8 mouse cellular contexts compared by ENCODE assay signal in genomic region chr17:46110402-46111289, GRCm38 (mm10). TPM values are rescaled to one million over a fixed set of nuclear protein-coding genes. Genes with fewer than 3 reads are reported as not detected.
DNase-seq lines count a peak whose midpoint lies in the region; ATAC-seq and TF ChIP-seq lines count a peak whose summit lies in the region.

Gene Mrps18a (plus strand): TSS chr17:46110986.

- peak within 1 kb of the TSS; percentile 98 for H3K4me3 ChIP-seq in bone marrow, adult 2 months (replicated peaks; ENCODE audit: control insufficient read depth, low read depth, low read length)
- peak within 1 kb of the TSS; percentile 66 for H3K4me3 ChIP-seq in embryonic facial prominence, embryonic 15.5 days (replicated peaks)
- H3K4me3 ChIP-seq in kidney, embryonic 15.5 days (replicated peaks): peak within 1 kb of the TSS; percentile 91

- peak within 1 kb of the TSS; percentile 44; the same call in 1 of the 2 replicates for H3K27ac ChIP-seq in bone marrow, adult 2 months (ENCODE audit: control insufficient read depth, insufficient read depth, low read depth, low read length, poor library complexity)
- H3K27ac ChIP-seq in embryonic facial prominence, embryonic 15.5 days (replicated peaks): peak within 1 kb of the TSS; percentile 35; the same call in 1 of the 2 replicates
- H3K27ac ChIP-seq in kidney, embryonic 15.5 days: peak within 1 kb of the TSS; percentile 79

- H3K36me3 ChIP-seq in embryonic facial prominence, embryonic 15.5 days: 0 out of 2 replicates have a peak, but pooled peaks cover 3% of the 10 kb centered on the region
- H3K36me3 ChIP-seq in kidney, embryonic 15.5 days: peaks cover 12% of the 10 kb centered on the region; the same call in 1 of the 2 replicates

- no peaks in the 10 kb centered on the region for H3K9me3 ChIP-seq in embryonic facial prominence, embryonic 15.5 days (replicated peaks)
- no peaks in the 10 kb centered on the region for H3K9me3 ChIP-seq in kidney, embryonic 15.5 days (replicated peaks)

- peak within 1 kb of the TSS; percentile 43 for H3K9ac ChIP-seq in embryonic facial prominence, embryonic 15.5 days
- H3K9ac ChIP-seq in kidney, embryonic 15.5 days: peak within 1 kb of the TSS; percentile 75

- peak; percentile 96 for TF ChIP-seq POLR2A in bone marrow, adult 2 months (IDR thresholded peaks at IDR 0.05; ENCODE audit: borderline replicate concordance, control insufficient read depth, low read depth, low read length)

- H3K27me3 ChIP-seq in embryonic facial prominence, embryonic 15.5 days: no peaks in the 10 kb centered on the region
- 0 out of 2 replicates have a peak, but pooled peaks cover 4% of the 10 kb centered on the region for H3K27me3 ChIP-seq in kidney, embryonic 15.5 days

- H3K4me1 ChIP-seq in bone marrow, adult 2 months (ENCODE audit: control insufficient read depth, insufficient read depth, low read length): no peaks in the 10 kb centered on the region; the same call in 1 of the 2 replicates
- H3K4me1 ChIP-seq in embryonic facial prominence, embryonic 15.5 days: peaks cover 21% of the 10 kb centered on the region
- peaks cover 23% of the 10 kb centered on the region for H3K4me1 ChIP-seq in kidney, embryonic 15.5 days

- WGBS in bone marrow, adult 2 months: 5% methylated on average over 38 of the region's 38 CpGs
- WGBS in embryonic facial prominence, embryonic 15.5 days: 7% methylated on average over 38 of the region's 38 CpGs
- WGBS in kidney, embryonic 15.5 days: 5% methylated on average over 38 of the region's 38 CpGs

- peak; percentile 86 for DNase-seq in 416B (ENCODE audit: low read depth)
- DNase-seq in heart, adult 9 months (ENCODE audit: low spot score in 2 of 2): peak; percentile 82
- DNase-seq in liver: peak; percentile 84
- DNase-seq in spleen, postnatal 4 days (ENCODE audit: low spot score in 2 of 2): peak; percentile 78 to 88

- no peak for TF ChIP-seq CTCF in bone marrow, adult 2 months (IDR thresholded peaks at IDR 0.05; ENCODE audit: control insufficient read depth, insufficient read depth, low read length)

- H3K4me2 ChIP-seq in embryonic facial prominence, embryonic 15.5 days (replicated peaks): peak within 1 kb of the TSS; percentile 71
- H3K4me2 ChIP-seq in kidney, embryonic 15.5 days: peak within 1 kb of the TSS; percentile 86

- peak; percentile 90 for ATAC-seq in embryonic facial prominence, embryonic 15.5 days (ENCODE audit: insufficient number of reproducible peaks, low FRiP score, low TSS enrichment, low read depth)
- peak; percentile 94 for ATAC-seq in kidney, embryonic 15.5 days (replicated peaks; ENCODE audit: low FRiP score)
- peak; percentile 95 for ATAC-seq in monocyte, adult 5-6 weeks (replicated peaks; ENCODE audit: insufficient number of reproducible peaks, low FRiP score, low TSS enrichment, poor library complexity, severe bottlenecking)

RNA-seq across cellular contexts. Expression of gene Mrps18a, which starts in this region (rescaled TPM):
- 42.0 and 90.6 TPM in 2 replicates for polyA plus RNA-seq in bone marrow, adult 2 months (2011; ENCODE audit: insufficient read depth, insufficient read length, low replicate concordance, missing spikeins)
- polyA plus RNA-seq in embryonic facial prominence, embryonic 15.5 days (2015; fragmentation: Nextera tagmentation; extraction: Ambion mirVana): 124 and 134 TPM in 2 replicates
- 154 and 155 TPM in 2 replicates for polyA plus RNA-seq in kidney, embryonic 15.5 days (2015; fragmentation: Nextera tagmentation; extraction: Ambion mirVana)
- total RNA-seq in monocyte, adult 5-6 weeks (2017): 32.5 to 38.0 TPM (median 35.9 TPM) in 3 replicates

Comparison
In these comparisons a context has a peak if more than half of its experiments do, and no peak if none do; other contexts are left out.
1. Peak in every context shown above with its lines: DNase-seq, ATAC-seq, H3K4me3 ChIP-seq and H3K27ac ChIP-seq.